Mouse (Mus musculus): Measurements from ENCODE around the gene Dnmbp.

Dnmbp gene

DNA sequence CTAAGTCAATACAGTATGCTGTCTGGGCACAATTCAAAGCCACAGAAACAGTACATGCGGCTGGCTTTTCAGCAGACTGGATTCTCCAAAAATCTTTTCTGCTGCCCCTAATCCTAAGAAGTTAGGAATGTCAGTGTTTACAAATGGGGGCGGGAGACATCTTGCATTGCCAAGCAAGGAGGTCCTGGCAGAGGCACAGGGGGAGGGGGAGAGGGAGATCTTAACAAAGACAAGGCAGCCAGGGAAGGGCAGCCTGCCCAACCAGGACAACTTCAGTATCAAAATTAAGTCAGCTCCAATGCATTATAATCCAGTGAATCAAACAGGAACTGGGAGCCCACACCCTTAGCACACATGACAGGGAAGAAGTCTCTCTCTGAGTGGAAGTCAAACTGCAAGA, 64.0 kb downstream of the Dnmbp start:
- no peak for DNase-seq

DNA sequence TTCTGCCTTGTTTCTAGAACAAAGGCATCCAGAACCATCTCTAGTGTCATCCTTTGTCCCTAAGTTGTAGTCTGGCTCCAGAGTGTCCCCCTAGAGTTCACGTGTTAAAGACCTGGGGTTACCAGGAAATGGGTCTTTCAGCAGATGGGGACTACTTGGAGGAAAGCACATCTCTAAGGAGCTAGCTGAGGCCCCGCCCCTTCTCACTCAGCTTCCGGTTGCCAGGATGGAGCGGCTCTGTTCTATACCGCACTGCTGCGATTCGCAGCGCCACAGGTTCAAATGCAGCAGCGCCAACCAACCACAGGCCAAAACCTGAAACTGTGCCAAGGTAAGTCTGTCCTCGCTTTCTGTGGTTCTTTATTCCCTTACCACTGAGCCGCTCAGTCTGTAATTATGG, 65.6 kb downstream of the Dnmbp start:
- no peak for DNase-seq

DNA sequence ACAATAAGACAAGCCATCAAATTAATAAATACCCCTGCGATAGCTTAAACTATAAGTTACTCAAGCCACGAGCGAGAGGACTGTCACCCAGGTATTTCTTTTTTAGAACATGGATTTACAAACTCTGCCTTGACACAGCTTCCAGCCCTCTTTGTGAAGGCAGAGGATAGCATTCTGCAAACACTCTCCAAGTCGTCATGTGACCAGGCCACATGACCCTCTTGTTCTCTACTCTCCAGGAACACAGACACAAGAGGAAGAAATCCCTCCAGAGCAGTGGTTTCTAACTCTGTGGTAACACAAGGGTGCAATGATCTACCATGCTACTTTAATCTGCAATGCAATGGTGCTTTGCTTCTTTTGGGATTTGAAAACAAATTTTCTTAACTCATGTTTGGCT, 69.6 kb downstream of the Dnmbp start:
- no peak for DNase-seq

DNA sequence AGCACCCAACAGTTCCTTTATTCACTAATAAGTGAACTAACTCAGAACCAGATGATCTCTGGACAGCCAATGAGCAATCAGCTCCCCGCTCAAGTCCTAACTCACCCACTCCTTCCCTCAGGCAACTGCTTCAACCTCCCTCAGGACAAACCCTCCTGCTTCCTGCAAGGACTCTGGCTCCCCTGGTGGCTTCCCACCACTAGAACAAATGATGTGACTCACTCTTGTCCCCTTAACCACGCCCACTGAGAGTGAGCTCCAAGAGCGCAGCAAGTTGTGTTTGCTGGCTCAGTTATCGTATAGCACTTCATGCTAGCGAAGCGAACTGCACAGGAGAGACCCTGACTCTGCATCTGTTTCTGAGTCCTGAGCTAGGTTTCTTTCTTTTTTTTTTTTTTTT, 82.6 kb downstream of the Dnmbp start:
- DNase-seq = no peak

DNA sequence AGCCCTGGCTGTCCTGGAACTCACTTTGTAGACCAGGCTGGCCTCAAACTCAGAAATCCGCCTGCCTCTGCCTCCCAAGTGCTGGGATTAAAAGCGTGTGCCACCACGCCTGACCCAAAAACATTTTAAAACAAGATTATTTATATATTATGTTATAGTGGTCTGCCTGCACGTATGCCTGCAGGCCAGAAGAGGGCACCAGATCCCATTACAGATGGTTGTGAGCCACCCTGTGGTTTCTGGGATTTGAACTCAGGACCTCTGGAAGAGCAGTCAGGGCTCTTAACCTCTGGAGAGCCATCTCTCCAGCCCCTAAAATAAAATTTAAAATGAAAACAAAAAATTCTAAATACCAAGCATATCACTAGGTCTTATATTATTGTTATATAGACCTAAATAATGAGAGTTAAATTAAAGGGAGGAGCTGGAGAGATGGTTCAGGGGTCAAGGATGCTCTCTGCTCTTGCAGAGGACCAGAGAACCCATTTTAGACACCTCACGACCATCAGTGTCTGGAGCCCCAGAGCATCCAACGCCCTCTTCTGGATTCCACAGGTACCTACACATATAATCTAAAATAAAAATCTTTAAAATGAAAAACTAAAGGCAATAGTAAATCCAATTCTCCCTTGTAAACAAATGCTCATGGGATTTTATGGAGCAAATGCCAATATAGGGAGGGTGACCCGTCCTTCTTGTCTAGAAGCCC, 87.0 kb downstream of the Dnmbp start:
- DNase-seq = no peak

DNA sequence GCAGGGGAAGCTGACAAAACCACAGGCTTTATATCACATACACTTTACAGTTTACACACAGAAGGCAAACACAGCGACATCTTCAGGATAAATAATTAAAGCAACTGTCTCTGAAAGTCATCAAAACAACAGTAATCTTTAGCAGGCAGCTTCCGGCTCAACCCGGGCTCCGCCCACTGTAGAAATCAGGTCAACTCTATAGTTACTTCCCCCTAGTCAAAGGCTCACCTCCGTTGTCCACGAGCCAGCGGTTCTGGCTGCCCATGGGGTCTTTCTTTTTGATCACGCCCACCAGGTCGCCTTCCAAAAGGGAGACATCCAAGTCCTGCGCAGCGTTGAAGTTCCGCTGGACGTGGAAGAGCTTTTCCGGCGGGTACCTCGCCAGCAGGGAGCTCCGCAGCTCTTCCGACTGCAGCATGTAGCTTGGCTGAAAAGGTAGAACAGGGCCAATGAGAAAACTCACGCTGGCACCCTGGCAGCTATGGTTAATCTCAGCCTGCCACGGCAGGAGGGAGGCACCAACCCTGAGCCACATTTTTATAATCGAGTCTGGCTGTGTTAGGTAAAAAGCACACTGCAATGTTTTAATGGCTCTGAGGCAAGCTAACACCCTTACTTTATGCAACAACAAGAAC, 87.9 kb downstream of the Dnmbp start:
- no peak for DNase-seq

DNA sequence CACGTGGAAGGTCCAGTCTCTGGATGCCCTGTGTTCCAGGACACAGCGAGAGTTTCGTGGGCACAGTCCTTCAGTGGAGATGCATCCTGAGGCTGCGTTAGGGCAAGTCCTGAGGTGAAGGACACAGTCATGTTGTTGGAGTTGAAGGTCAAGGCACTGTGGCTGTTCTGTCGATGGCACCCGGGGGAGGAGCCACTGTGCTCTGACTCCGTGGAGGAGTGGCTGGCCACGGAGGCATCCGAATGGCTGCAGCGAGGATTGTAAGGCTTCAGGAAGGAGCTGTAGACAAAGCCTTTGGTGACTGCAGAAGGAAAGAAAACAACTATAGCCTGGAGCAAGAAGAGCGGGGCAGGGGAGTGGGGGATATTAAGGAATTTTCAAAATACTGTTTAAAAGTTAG, 90.0 kb downstream of the Dnmbp start:
- DNase-seq = no peak

DNA sequence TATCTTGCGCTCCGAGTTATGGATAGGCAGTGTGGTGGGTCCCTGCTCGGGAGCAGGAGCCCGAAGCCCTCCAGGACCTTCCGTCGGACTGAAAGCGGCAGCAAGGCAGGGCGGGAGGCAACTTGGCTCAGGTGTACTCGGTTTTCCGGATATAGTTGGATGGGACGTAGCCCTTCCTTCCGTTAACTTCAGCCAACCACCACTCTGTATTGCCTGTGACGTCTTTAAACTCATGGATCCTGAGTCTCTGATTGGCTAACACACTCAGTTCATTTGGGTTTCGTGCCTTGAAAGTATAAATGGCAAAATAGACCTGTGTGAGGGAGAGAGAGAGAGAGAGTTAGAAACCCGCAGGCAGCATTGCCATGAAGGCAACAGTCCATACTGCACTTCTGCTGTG, 92.0 kb downstream of the Dnmbp start:
- DNase-seq = no peak

DNA sequence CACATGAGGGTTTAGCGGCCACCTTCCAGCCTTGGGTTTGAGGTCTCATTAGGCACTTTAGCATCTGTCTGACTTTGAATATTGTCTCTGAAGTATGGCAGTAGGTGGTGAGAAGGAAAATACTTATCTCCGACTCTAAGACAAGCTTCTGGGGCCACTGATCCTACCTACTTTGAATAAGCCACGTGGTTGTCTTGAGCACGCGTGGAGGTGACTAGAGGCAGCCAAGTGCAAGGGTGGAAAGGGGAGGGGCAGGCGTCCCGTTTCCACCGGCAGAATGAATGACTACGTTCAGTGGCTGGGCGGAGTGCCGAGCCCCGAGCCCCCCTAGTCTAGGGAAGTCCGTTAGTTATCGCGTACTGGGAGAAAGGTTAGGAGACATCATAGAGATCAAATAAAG, 92.9 kb downstream of the Dnmbp start:
- no peak for DNase-seq

DNA sequence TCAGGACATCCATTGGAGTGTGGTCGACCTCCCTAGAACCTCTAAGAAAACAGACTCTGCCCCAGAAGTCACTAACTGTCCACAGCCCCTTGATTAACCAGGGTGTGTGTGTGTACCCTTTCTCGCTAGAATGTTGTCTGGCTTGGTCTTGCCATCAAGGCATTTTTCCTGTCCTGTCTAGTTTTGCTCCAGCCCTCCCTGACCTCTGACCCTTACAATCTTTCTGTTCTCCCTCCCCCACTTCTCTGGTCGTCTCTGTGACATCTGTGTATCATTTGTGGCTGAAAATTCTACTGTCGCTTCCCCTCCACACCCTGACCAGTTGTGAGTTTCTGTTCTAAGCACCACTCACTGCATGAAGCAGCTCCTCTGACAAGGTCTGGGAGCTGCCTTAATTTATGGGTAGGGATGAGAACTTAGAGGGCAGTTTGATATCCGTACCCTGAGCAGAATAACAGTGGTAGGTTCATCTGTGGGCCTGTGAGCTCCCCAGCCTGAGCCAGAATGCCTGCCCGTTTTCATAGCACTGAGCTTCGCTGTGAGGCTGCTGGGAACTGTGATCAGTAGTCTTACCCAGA, 94.6 kb downstream of the Dnmbp start:
- no peak for DNase-seq

DNA sequence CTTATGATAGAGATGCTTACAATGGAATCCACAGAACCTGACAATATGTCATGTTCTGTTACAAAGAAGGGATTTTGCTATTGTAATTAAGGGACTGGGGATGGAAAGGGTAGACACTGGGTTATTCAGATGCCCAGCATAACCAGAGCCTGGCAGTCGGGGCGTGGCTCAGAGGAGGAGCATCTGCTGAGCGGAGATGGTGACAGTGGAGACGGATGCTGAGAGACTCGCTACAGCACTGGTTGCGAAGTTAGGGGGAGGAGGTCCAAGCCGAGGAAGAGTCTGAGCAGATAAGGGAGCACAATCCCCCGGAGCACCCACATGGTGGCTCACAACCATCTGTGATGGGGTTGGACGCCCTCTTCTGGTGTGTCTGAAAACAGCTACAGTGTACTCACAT, 96.8 kb downstream of the Dnmbp start:
- no peak for DNase-seq

DNA sequence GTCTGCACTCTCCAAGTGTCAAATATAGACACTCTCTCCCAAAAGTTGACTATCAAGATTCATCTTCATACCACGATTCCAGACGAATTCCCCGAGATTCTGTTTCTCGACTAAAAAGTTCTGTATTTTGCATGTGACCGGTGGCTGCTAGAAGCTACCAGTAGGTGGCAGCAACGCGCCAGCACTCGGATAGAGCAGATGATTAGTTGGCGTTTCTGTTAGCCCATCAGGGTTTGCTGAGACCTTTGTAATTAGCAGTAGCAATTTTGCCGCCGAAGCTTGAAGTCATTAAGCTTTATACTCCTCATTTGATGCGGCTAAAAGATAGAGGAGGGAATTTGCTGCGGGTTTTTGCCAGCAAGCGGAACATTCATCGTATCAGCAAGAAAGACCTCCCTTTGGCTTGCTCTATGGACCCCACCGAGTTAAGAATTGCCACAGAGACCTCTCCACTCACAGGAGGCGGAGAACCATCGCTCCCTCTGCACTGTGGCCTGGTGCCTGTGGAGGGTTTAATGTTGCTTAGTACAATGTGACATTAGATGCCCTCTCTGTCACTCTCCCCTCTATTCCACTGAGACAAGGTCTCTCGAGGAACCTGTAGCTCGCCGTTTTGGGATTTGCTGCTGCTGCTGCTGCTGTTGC, 107.4 kb downstream of the Dnmbp start:
- peak; percentile 58 for DNase-seq

DNA sequence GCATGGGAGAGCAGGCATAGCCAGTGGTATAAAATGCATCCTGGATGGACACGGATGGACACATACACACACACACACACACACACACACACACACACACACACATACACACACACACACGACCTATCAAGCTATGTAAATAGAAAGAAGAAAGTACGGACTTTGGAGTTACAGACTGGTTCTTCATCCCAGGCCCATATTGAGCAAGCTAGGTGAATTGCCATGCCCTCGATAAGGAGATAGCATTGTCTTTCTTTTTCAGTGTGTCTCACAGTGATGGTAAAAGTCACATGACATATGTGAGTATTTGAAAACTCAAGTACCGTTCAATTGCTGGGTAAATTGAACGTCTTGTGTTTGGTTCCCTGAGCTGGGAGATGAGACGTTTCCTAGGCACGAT, 113.1 kb downstream of the Dnmbp start:
- DNase-seq = no peak

DNA sequence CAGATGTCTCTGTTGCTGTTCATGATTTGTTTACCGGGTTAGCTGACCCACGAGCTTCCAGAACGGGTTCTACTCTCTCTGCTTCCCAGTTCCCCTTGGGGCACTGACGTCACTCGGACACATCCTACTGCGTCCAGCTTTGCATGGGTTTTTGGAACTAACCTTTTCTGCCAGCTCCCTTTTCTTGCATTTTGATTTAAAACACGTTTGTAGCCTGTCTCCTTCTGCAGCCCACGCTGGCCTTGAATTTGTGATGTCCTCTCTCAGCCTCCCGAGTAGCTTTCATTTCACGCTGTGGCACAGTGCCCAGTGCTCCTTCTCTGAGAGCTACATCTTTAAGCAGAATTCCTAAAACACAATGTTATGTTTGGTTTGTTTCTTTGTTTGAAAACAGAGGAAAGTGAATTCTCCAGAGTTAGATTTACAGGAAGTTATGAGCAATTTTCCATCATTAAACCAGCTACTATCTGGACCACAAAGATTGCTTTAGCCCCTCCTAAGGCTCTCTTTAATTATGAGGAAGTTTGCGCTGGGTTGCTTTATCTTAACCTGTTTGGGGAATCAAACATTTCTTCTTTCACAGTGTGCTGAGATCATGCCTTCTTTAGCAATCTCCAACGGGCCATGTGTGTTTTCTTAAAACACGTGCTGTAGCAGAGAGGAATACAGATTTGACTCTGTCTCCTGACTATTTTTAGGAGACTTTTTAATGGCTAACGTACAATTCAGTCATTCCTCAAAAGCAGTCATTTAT, 124.2 kb downstream of the Dnmbp start:
- no peak for DNase-seq

DNA sequence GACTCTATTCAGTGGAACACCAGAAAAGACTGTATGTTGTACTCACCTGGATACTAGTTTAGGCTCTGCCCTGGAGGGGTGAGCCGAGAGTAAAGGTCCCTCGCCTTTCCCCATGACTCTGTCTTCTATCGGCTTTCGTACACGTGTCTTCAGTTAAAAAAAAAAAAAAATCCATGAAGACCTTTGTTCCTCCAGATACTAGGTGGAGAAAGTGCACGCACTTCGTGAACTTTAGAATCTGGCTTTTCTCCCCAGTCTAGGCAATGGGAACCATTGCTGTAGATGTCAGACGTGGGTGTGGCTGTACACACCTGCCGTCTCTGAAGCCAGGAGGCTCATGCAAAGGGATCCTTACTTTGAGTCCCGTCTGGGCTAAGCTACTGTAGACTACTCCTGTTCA, 126.7 kb downstream of the Dnmbp start:
- no peak for DNase-seq

DNA sequence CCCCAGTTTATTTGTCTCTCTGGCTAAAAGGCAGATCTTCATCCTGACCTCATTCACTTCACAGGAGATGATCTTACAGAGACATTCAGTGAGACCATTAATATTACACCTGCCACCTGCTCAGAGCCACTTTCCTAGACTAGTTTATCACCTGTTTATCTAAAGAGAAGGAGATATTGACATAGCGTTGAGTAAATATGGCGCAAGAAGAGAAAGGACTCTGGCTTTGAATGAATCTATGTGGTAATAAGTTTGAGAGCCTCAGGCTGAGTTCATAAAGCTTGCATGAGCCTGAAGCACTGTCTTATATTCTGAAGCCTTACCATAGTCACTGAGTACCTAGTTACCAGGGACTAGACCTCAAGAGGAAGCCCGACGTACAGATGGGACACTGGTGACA, 128.6 kb downstream of the Dnmbp start:
- DNase-seq = no peak

DNA sequence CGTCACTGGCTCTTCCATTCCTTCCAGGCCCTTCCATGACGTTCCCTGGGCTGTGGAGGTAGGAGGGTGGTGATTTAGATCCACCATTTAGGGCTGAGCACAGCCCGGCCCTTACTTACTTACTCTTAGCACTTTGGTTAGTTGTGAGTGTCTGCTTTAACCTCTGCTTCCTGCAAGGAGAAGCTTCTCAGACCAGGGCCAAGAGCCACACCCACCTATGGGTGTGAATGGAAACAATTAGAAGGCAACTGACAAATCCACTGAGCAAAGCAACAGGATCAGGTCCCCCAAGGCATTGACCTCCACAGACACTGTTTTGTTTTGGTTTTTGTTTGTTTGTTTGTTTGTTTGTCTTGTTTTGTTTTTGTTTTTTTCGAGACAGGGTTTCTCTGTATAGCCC, 130.7 kb downstream of the Dnmbp start:
- no peak for DNase-seq

DNA sequence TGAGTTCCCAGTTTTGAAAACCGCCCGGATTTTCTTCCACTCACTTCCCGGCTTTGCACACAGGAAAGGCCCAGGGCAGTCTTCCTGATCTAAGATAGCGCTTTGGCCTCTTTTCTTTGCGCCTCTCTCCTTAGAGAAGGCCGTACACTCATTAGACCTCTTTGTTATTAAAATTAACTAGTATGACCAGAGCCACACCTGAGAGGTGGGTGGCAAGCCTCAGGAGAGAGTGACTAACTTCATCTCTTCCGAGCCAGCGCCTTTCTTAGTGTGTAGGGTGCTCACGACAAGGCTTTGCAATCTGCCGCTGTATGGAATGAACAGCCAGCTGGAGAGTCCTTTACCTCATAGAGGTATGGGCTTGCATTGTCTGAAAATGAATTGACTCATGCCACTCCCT, 136.1 kb downstream of the Dnmbp start:
- no peak for DNase-seq

DNA sequence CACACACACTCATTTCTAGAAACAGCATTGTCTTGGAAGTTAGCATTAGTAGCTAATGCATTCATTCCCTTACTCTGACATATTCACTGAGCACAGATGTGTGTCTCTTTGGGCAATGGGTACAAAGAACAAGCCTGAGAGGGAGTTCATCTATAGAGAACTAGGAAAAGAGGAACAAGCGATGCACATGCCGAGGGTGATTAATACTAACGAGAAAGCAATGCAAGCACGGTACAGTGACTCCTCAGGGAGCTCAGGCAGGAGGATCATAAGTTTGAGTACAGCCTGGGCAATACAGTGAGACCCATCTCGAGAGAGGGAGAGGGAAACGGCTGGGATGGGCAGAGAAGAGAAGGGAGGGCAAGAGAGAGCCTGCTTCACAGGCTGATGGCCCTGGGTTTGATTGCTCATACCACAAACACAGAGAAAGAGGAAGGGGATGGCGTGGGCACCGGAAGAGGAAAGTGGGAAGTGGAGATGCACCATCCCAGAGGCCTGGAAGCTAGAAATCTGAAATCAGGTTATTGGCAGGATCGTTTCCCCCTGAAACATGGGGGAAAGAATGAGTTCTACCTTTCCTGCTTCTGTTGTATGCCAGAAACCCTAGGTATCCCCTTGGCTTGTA, 138.5 kb downstream of the Dnmbp start:
- no peak for DNase-seq

DNA sequence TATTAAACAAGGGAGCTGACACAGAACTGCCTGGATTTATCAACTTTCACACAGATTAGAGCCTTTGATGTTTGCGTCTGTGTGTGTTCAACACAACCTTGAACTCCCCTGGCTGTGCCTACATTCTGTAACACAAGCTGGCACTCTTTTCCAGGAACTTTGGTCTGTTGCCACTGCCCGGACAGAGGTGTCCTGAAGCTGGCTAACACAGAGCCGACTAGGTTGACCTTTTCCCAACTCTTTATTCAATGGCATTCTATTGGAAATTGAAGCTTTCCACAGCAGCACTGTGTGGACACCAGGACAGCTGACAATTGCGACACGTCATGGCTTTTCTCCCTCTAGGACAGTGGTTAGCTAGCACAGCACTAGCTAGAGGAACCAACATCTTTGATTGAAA, 142.8 kb downstream of the Dnmbp start:
- no peak for DNase-seq

Data from layer of hippocampus, adult 9-11 months (tissue).